Mouse (Mus musculus): Measurements from ENCODE around the gene 4933427D14Rik.

- TF ChIP-seq CTCF (IDR thresholded peaks at IDR 0.05; ENCODE audit: insufficient read depth, low read length) (no peak), POLR2A (IDR thresholded peaks at IDR 0.05; ENCODE audit: borderline replicate concordance, extremely low read depth, low read depth, low read length) (no peak)
These were observed 88.6 kb downstream of the 4933427D14Rik start for GRCm38 (mm10) chr11:72118630-72119029.
